Mouse (Mus musculus): ENCODE data around the gene Mlxip.
A peak's percentile ranks its signal among the peaks of the same experiment; 100 is the strongest.

Mlxip gene

GRCm38 (mm10) chr5:123394303-123394956, at the start of gene Mlxip:
Gene Mlxip, plus strand, starts transcription at chr5:123394798.
- DNase-seq (ENCODE audit: low spot score in 2 of 2), result peak; percentile 77 to 80

GRCm38 (mm10) chr5:123344963-123345852, 49.4 kb upstream of the Mlxip start:
- peak; percentile 18 to 44 for DNase-seq (ENCODE audit: low spot score in 2 of 2)

- DNase-seq (ENCODE audit: low spot score in 2 of 2), result peak; percentile 21 to 38
Observed at GRCm38 (mm10) chr5:123345853-123346654, 48.5 kb upstream of the Mlxip start.

DNA sequence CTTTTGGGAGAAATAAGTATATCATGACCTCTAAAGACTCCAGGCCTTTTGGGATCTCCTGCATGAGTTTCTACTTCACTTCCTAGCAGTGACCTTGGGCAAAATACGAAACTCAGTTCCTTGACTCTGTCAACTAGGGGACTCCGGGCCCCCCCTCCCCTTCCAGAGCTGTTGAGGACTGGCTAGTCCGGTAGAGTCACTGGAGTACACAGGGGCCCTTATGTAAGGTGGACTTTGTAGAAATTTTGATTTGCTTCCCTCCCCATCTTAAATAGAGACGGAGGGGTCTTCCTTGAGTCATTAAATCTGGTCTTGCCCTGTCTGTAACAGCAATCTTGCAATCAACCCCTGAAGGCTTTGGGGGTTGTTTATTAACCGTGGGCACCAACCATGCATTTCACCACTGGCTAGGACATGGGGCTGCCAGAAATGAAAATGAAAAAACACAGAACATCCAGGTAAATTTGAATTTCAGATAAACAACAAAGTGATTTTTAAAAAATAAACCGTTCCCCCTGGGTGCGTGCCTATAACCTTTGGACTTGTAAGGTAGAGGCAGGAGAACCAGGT, 47.8 kb upstream of the Mlxip start:
- DNase-seq (ENCODE audit: low spot score in 2 of 2), result no peak

DNA sequence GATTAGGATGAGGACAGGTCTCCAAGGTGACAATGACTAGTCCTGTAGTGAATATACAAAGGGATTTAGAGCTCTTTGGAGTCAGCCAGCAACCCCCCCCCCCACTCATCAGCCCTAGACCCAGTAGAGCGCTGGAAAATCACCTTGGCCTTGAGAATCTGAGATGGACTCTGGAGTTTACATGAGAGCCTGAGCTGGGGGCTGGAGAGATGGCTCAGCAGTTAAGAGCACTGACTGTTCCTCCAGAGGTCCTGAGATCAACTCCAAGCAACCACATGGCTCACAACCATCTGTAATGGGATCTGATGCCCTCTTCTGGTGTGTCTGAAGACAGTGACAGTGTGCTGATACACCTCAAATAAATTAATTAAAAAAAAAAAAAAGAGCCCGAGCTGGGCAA, 46.6 kb upstream of the Mlxip start:
- no peak for DNase-seq (ENCODE audit: low spot score in 2 of 2)

- DNase-seq (ENCODE audit: low spot score in 2 of 2), result peak in 1 of 2 experiments; percentile 19
Observed at GRCm38 (mm10) chr5:123350386-123350785, 44.2 kb upstream of the Mlxip start.

DNA sequence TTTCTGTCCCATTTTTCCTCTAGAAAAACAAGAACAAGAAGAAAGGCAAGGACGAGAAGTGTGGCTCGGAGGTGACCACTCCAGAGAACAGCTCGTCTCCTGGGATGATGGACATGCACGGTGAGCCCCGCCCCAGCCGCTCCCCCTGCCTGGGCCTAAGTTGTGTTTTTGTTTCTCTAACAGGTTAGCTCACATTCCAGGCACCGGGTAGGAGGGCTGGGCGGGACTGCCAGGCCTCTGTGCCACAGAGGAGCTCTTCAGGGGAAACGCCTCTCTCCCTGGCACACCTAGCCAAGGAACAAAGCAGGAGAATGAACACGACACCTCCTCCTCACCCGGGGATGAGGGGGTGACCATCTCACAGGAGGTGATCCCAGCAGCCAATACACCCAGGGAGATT, 38.7 kb upstream of the Mlxip start:
- DNase-seq (ENCODE audit: low spot score in 2 of 2), result no peak

DNA sequence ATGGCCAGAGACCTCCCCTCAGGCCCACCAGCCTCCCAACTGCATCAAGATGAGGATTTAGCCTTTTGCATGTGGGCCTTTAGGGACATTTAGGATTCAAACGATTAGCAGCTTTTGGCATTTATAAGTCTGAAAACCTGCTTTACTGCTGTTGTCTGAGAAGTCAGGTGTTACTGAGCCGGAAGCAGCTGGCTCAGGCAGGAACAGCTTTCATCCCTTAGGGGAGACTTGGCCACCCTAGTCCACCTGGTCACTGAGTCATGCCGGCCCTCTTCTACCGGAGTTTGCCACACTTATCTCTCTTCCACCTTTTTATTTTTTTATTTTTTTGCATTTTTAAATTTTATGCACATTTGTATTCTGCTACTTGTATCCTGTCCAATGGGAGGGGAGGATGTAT, 37.3 kb upstream of the Mlxip start:
- no peak for DNase-seq (ENCODE audit: low spot score in 2 of 2)

DNA sequence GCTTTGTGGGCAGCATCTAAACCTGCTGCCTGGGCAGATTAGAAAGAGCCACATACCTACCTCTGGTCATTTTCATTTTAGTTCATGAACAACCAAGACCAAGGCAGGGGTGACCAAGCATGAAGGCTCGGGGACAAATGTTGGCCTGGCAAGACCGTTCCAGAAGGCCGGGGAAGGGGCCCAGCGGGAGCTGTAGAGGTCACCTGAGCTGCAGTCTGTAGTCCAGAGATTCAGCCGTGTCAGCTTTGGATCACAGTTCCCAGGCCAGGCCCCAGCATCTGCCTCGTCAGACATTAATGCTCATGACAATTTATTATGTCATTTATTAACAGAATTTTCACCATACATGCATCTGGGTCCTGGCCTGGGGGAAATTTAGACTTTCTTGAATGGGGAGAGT, 35.2 kb upstream of the Mlxip start:
- DNase-seq (ENCODE audit: low spot score in 2 of 2), result no peak

GRCm38 (mm10) chr5:123362911-123363310, 31.7 kb upstream of the Mlxip start:
- DNase-seq (ENCODE audit: low spot score in 2 of 2), result no peak

DNA sequence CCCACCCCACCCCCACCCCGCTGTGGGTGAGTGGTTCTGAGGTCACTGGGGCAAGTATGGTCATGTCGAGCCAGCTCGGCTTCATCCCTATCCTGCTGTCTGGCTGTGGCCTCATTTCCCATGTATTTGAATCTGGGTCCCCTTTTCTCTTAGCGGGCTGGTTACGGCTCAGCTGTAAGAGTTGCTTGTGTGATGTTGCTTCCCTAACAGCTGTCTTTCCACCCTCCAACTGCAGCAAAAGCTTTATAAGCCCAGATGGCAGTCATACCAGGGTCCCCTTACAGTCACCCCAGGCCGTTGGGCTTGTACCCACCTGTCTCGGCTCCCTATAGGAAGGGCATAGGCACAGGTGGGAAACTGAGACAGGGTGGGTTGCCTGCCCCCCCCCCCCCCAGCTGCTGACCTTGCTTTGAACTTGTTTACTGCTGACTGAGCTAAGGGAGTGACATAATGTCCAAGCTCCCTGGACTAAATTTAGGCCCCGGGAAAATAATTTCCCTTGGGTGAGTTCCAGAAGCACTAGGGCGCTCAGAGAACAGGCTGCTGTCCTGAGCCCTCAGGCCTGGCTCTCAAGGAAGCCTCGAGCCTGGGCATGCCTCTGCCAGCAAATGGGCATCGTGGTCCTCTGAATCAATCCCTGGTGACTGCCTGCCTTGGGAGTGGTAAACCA, 30.2 kb upstream of the Mlxip start:
- DNase-seq (ENCODE audit: low spot score in 2 of 2), result no peak

DNA sequence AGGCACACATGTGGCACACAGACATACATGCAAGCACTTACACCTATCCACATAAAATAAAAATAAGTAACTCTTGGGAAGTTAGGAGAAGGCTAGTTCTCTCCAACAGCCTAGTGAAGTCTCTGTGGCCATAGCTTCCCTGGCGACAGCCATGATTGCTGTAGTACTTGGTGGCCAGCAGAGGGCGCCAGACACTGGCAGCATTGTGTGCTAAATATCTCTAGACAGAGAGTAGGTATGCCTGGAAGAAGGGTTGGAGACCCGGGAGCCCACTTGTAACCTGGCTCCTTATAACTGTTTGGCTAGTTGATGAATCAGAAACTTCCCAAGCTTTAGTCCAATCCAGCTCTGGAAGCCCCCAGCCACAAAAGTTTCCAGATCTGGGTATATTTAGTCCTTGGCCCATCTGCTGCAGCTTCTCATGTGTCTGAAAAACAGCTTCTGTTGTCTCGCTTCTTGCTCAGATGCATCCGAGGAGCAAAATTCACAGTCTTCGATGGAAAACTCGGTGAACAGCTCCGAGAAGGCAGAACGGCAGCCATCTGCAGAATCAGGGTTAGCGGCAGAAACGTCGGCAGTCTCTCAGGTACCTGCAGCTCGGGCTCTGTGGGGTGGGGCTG, 25.6 kb upstream of the Mlxip start:
- peak in 1 of 2 experiments; percentile 43 for DNase-seq (ENCODE audit: low spot score in 2 of 2)

GRCm38 (mm10) chr5:123370049-123370448, 24.5 kb upstream of the Mlxip start:
- no peak for DNase-seq (ENCODE audit: low spot score in 2 of 2)

DNA sequence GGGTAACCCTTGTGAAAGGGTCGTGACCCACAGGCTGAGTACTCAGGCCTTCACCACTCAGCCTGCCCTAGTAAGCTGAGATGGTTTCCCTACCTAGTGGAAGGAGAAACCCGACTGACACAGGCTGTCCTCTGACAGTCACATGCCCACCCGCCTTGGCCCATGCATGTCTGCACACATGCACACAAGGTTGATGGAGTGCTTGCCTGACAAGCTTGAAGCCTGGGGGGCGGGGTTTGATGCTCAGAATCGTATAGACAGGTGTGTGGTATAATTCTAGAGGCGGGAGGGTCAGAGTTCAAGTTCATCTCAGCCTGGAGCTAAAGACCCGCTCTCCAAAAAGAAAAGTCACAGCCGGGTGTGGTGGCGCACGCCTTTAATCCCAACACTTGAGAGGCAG, 19.3 kb upstream of the Mlxip start:
- DNase-seq (ENCODE audit: low spot score in 2 of 2), result no peak

GRCm38 (mm10) chr5:123375793-123376452, 18.7 kb upstream of the Mlxip start:
- no peak for DNase-seq (ENCODE audit: low spot score in 2 of 2)

DNA sequence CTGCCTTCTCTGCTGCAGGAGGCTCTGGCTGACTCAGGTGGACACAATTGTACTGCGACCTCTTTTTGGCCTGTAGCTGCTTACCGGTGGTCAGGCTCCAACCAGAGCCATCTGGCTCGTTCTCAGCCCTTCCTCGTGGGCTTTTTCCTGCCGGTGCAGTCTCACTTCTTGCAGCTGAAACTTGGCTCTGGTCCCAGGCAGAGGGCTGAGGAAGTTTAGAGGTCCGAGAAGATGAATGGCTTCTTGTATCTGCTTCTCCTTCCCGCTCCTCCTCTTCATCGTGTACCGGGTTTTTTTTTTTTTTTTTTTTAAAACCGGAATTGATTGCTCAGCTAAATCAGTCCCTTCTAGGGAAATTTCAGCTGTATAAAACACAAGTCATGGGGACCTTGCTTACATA, 18.0 kb upstream of the Mlxip start:
- DNase-seq (ENCODE audit: low spot score in 2 of 2), result no peak

DNA sequence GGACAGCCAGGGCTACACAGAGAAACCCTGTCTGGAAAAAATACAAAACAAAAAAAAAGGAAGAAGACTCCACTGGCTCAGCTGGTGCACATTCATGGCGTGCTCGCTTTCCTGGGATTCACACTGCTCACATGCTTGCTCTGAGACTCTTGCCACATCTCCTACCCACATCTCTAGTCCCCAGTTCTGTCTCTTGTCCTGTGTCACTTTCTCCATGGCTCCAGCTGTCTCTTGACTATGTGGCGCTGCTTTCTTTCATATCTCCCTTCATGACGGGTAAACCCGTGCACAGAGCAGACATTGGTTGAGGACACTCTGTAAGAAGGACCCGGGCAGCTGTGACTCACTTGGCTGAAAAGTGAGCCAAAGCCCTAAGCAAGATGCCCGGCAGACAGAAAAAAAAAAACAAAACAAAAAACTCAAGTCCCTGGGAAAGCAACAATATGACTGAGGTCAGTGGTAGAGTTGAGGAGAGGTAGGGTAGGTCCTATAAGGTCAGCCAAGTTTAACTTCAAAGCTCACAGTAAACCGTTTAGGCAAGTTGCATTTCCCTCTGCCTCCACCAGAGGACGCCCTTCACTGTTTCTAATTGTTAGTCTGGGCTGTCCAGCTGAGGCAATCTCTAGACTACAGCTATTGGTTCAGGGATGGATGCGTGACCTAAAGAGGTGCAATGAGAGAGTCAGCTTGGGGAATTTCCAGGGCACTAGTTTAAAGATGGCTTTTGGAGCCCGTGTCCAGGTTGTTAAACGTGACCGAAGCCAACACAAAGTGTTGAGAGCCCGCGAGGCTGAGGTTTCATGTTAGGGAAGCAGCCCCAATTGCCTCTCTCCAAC, 17.3 kb upstream of the Mlxip start:
- peak; percentile 59 to 79 for DNase-seq (ENCODE audit: low spot score in 2 of 2)

- no peak for DNase-seq (ENCODE audit: low spot score in 2 of 2)
Observed at GRCm38 (mm10) chr5:123378712-123379111, 15.9 kb upstream of the Mlxip start.

DNA sequence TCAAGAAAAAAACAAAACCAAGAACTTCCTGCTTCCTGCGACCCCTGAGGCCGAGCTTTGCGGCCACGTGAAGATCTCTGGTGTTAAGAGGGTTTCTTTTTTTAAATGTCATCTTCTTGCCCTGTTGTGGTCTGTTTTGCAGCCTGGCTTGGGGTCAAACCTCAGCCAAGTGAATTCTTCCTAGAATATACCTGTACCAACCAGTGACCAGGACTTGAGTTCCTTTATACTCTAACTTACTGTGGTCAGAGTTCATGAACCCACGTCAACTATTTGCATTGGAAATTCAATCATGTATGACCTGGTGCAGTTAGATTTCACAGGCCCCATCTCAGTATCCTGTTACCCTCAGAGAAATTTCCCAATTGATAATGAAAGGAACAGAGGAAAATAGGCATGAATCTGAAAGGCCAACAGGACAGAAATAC, 15.1 kb upstream of the Mlxip start:
- no peak for DNase-seq (ENCODE audit: low spot score in 2 of 2)

Measured in spleen, postnatal 14 days (tissue).